Mouse (Mus musculus): Measurements from ENCODE around the gene Dmrt1.

GRCm38 (mm10) chr19:25612806-25613295, 107.4 kb downstream of the Dmrt1 start:
- no peak for TF ChIP-seq POLR2A (IDR thresholded peaks at IDR 0.05; ENCODE audit: borderline replicate concordance, insufficient read depth, low read length)
- TF ChIP-seq CTCF (IDR thresholded peaks at IDR 0.05; ENCODE audit: borderline replicate concordance, insufficient read depth, low read depth, low read length), result no peak

Measured in cerebellum, adult 2 months (tissue).